Mouse (Mus musculus) embryonic facial prominence, embryonic 12.5 days (tissue): ENCODE measurements at regions not wholly inside any gene's neighbourhood (a gene's known extent, or its start where the extent isn't known, plus 50 kb on each side); places are given as distances from the start of the nearest gene placed in this dataset.

Source experiments
- ATAC-seq: fragments of 200-750 bp; cut with Nextera tagmentation; 2 replicates; pipeline ENCODE4 v1.8.0; 2017; ENCODE audit not compliant: insufficient number of reproducible peaks, insufficient read depth, low FRiP score, low TSS enrichment
- H3K27ac ChIP-seq: fragments of 300-500 bp; sonication (generic); 2 replicates; pipeline ENCODE4 v1.5.1; 2016; ENCODE audit warnings: mild to moderate bottlenecking
- H3K27me3 ChIP-seq: fragments of 300-500 bp; sonication (generic); 2 replicates; pipeline ENCODE4 v1.6.1; 2016; ENCODE audit warnings: mild to moderate bottlenecking, moderate library complexity
- H3K36me3 ChIP-seq: fragments of 300-500 bp; sonication (generic); 2 replicates; pipeline ENCODE4 v1.6.1; 2016; ENCODE audit warnings: mild to moderate bottlenecking
- H3K4me1 ChIP-seq: fragments of 300-500 bp; sonication (generic); 2 replicates; pipeline ENCODE4 v1.6.1; 2016
- H3K4me2 ChIP-seq: fragments of 300-500 bp; sonication (generic); replicated peaks from 2 replicates; pipeline ENCODE4 v1.6.1; 2016; ENCODE audit warnings: mild to moderate bottlenecking, moderate library complexity
- H3K4me3 ChIP-seq: fragments of 300-500 bp; sonication (generic); 2 replicates; pipeline ENCODE4 v1.5.1; 2016; ENCODE audit warnings: mild to moderate bottlenecking
- H3K9ac ChIP-seq: fragments of 300-500 bp; sonication (generic); 2 replicates; pipeline ENCODE4 v1.6.1; 2016; ENCODE audit warnings: mild to moderate bottlenecking, moderate library complexity
- H3K9me3 ChIP-seq: fragments of 300-500 bp; sonication (generic); 2 replicates; pipeline ENCODE4 v1.6.1; 2016; ENCODE audit warnings: mild to moderate bottlenecking, moderate library complexity
- WGBS: fragments of 180-500 bp; shearing (Covaris S2); methylation state at CpG from one replicate; pipeline ENCODE4 v1.1.7; 2016; 5-methylcytosine and 5-hydroxymethylcytosine counted together

DNA sequence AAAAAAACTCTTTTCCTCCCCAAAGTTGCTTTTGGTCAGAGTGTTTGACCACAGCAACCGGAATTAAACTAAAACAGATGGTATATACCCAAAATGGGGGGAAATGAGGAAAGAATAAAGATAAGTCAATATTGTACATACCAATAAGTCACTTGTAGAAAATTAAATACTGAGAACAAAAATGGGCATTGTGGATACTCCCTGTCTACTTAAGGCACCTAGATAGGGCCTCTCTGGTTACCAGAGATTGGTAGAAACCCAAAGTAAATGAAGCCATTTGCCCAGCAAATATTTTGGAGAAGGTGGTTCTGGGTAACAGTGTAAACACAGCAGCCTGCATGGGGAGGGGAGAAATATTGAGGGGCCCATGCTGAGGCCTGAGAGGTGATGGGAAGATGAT is 237.3 kb downstream of the Wdr11 start:
- no peak for ATAC-seq
- H3K9ac ChIP-seq = no peak overlapping the region
- no peaks in the 10 kb centered on the region for H3K9me3 ChIP-seq
- no peak overlapping the region for H3K4me2 ChIP-seq
- H3K4me1 ChIP-seq = no peaks in the 10 kb centered on the region; the same call in 1 of the 2 replicates
- H3K27ac ChIP-seq = no peak overlapping the region
- H3K27me3 ChIP-seq = no peaks in the 10 kb centered on the region
- H3K36me3 ChIP-seq = no peaks in the 10 kb centered on the region
- H3K4me3 ChIP-seq = no peak overlapping the region
- 49% methylated on average over 1 of the region's 1 CpGs for WGBS

DNA sequence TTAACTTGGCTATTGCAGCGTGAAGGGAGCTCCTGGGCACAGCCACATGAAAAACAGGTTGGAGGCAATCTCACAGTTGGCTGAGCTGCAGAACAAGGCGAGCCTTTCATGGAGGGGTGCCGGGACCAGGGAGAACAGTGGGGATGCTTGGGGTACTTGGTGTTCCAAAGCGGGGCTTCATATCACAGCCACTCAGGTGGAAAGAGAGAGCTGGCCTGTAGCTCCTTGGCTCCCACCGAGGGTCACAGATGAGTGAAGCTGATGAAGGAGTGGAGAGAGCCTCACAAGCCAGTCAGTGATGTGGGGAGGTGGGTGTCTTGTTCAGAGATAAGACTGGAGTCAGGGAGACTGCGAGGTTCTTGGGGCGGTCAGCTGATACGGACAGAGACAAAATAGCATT is 241.2 kb downstream of the Wdr11 start:
- Histone ChIP-seq H3K4me1 (no peaks in the 10 kb centered on the region; the same call in 1 of the 2 replicates), H3K9me3 (no peaks in the 10 kb centered on the region), H3K36me3 (no peaks in the 10 kb centered on the region), H3K27me3 (no peaks in the 10 kb centered on the region), H3K4me2 (no peak overlapping the region), H3K4me3 (no peak overlapping the region), H3K9ac (no peak overlapping the region), H3K27ac (no peak overlapping the region)
- ATAC-seq = no peak
- WGBS = 75% methylated on average over 8 of the region's 8 CpGs

DNA sequence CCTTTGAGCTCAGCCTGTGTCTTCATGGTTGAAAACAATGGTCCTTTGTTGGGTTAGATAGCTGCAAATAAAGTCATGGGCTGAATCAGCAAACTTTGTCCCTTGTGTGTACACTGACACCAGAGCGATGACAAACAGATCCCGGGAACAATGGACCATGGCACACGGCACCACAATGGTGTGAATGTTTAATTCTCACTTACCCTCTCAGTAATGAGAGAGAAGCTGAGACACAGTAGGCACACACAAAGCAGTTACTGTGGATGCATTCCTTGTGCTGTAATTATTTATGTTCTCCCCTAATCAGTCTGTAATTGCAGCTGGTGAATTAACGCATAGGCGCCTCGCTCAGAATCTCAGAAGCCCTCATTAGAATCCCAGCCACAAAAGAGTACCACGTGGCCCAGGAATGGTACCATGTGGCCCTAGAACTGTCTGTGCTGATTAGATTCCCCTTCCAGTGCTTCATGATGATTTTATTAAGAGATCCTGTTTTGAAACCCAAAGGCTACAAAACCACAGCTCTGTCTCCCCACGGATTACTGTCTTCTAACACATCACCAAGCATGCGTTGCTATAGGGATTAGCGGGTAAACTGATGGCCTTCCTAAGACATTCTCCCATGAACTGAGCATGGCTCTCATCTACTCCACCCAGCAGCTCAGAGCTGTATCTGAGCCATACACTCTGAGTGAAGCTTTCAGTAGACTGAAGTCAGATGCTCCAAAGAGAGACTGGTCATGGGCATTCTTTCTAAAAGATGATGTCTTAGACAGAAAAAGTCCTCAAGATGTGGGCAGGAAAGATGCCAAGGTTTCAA is 250.8 kb downstream of the Wdr11 start:
- Histone ChIP-seq H3K27ac (no peak overlapping the region), H3K4me2 (no peak overlapping the region), H3K4me1 (no peaks in the 10 kb centered on the region), H3K27me3 (no peaks in the 10 kb centered on the region), H3K4me3 (no peak overlapping the region), H3K9me3 (no peaks in the 10 kb centered on the region), H3K9ac (no peak overlapping the region), H3K36me3 (no peaks in the 10 kb centered on the region)
- no peak for ATAC-seq
- WGBS = 64% methylated on average over 10 of the region's 10 CpGs

DNA sequence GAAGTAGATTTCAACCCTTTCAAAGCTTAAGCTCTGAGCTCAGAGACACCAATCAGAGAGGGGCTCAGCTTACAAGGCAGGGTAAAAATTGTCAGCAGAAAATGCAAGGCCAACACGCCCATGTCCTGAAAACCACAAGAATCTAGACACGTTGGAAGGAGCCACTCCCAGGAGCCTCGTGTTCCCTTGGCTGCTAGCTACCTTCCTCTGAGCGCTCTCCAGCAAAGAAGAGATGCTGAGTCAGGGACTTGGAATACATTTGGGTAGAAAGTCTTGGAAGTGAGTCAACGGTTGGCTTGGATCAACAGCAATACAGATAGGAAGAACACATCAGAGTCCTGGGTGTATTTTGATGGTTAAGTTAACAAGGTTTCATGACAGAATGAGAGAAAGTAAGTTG is 255.5 kb downstream of the Wdr11 start:
- no peak for ATAC-seq
- Histone ChIP-seq H3K36me3 (no peaks in the 10 kb centered on the region), H3K9me3 (0 out of 2 replicates have a peak, but pooled peaks cover 3% of the 10 kb centered on the region), H3K4me1 (no peaks in the 10 kb centered on the region), H3K4me2 (no peak overlapping the region), H3K9ac (no peak overlapping the region), H3K27ac (0 out of 2 replicates have a peak overlapping the region, but pooled peaks have one; percentile 3), H3K27me3 (no peaks in the 10 kb centered on the region), H3K4me3 (no peak overlapping the region)
- WGBS = 61% methylated on average over 5 of the region's 5 CpGs

GRCm38 (mm10) chr7:129853596-129853995 is 261.9 kb downstream of the Wdr11 start:
- Histone ChIP-seq H3K9ac (no peak overlapping the region), H3K27ac (no peak overlapping the region), H3K9me3 (0 out of 2 replicates have a peak, but pooled peaks cover 3% of the 10 kb centered on the region), H3K4me2 (no peak overlapping the region), H3K4me3 (no peak overlapping the region), H3K27me3 (no peaks in the 10 kb centered on the region), H3K4me1 (peaks cover 5% of the 10 kb centered on the region; the same call in 1 of the 2 replicates), H3K36me3 (no peaks in the 10 kb centered on the region)
- 39% methylated on average over 7 of the region's 7 CpGs for WGBS
- no peak for ATAC-seq

- Histone ChIP-seq H3K36me3 (no peaks in the 10 kb centered on the region), H3K9ac (no peak overlapping the region), H3K27ac (no peak overlapping the region), H3K27me3 (no peaks in the 10 kb centered on the region), H3K9me3 (no peaks in the 10 kb centered on the region), H3K4me2 (no peak overlapping the region), H3K4me3 (no peak overlapping the region), H3K4me1 (peaks cover 5% of the 10 kb centered on the region; the same call in 1 of the 2 replicates)
- WGBS = 63% methylated on average over 2 of the region's 2 CpGs
- ATAC-seq = no peak
These were observed 263.3 kb downstream of the Wdr11 start for GRCm38 (mm10) chr7:129854942-129855341.

- H3K9me3 ChIP-seq = no peaks in the 10 kb centered on the region
- no peaks in the 10 kb centered on the region for H3K27me3 ChIP-seq
- WGBS = 21% methylated on average over 1 of the region's 1 CpGs
- no peak overlapping the region for H3K27ac ChIP-seq
- H3K4me3 ChIP-seq = no peak overlapping the region
- H3K4me2 ChIP-seq = no peak overlapping the region
- no peak overlapping the region for H3K9ac ChIP-seq
- no peaks in the 10 kb centered on the region for H3K4me1 ChIP-seq
- H3K36me3 ChIP-seq = no peaks in the 10 kb centered on the region
- no peak for ATAC-seq
These were observed 271.3 kb downstream of the Wdr11 start for GRCm38 (mm10) chr7:129862966-129863365.

DNA sequence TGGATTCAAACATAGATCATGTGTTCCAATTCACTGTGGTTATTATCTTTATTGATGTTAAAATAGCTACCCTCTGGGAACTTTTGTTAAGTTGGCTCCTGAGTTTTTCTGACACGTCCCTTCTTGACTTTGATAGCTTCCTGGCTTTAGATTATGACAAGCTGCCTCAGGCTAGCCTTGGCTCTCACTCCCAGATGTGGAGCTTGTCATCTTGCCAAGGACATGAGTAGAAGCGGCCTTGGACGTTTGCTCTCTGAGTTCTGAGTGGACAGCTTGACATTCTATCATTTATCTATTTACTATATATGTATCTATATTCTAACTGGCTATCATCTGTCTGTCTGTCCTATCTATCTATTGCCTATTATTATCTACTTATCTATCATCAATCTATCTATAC is 273.9 kb downstream of the Wdr11 start:
- no peak overlapping the region for H3K9ac ChIP-seq
- H3K9me3 ChIP-seq = no peaks in the 10 kb centered on the region
- no peaks in the 10 kb centered on the region for H3K4me1 ChIP-seq
- 54% methylated on average over 3 of the region's 3 CpGs for WGBS
- no peak overlapping the region for H3K4me2 ChIP-seq
- no peak overlapping the region for H3K27ac ChIP-seq
- no peaks in the 10 kb centered on the region for H3K27me3 ChIP-seq
- H3K4me3 ChIP-seq = no peak overlapping the region
- H3K36me3 ChIP-seq = no peaks in the 10 kb centered on the region
- no peak for ATAC-seq

DNA sequence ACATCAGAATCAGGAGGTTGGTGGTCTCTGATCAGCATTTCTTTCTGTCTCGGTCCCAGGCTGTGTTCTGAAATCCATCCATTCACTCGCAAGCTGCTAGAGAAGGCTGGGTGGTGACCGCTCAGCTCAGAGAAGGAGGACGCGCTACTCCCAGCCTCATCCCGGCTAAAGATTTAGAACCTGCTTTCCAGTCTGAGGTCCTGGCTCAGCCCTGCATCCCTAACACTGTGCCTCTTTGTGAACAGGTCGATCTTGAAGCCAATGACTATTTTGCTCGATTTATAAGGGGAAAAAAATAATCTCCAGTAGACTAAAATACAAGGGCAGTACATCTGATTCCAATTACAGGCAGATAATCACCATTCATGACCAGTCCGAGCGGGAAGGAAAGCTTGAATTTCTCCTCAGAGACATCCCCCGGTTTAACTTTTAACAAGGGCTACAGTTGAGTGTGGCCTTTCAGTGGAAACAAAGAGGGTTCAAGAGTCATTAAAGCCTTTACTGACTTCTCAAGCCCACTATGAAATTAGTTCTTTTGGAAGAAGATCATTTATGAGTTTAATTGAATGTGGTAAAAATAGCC is 280.6 kb downstream of the Wdr11 start:
- ATAC-seq = no peak
- WGBS = 35% methylated on average over 11 of the region's 11 CpGs
- Histone ChIP-seq H3K27ac (peak overlapping the region; percentile 59; the same call in 1 of the 2 replicates), H3K4me3 (no peak overlapping the region), H3K36me3 (no peaks in the 10 kb centered on the region), H3K27me3 (no peaks in the 10 kb centered on the region), H3K4me2 (no peak overlapping the region), H3K9me3 (no peaks in the 10 kb centered on the region), H3K4me1 (peaks cover 29% of the 10 kb centered on the region), H3K9ac (no peak overlapping the region)

- Histone ChIP-seq H3K27me3 (no peaks in the 10 kb centered on the region), H3K36me3 (no peaks in the 10 kb centered on the region), H3K4me1 (peaks cover 29% of the 10 kb centered on the region), H3K9me3 (no peaks in the 10 kb centered on the region), H3K4me3 (no peak overlapping the region), H3K27ac (0 out of 2 replicates have a peak overlapping the region, but pooled peaks have one; percentile 51), H3K4me2 (no peak overlapping the region), H3K9ac (no peak overlapping the region)
- WGBS = 59% methylated on average over 7 of the region's 7 CpGs
- no peak for ATAC-seq
These were observed 284.7 kb downstream of the Wdr11 start for GRCm38 (mm10) chr7:129876202-129876851.

- ATAC-seq = no peak
- H3K9me3 ChIP-seq = no peaks in the 10 kb centered on the region
- H3K9ac ChIP-seq = no peak overlapping the region
- no peaks in the 10 kb centered on the region for H3K27me3 ChIP-seq
- no peak overlapping the region for H3K27ac ChIP-seq
- no peak overlapping the region for H3K4me2 ChIP-seq
- no peaks in the 10 kb centered on the region for H3K36me3 ChIP-seq
- peaks cover 29% of the 10 kb centered on the region for H3K4me1 ChIP-seq
- H3K4me3 ChIP-seq = no peak overlapping the region
These were observed 285.2 kb downstream of the Wdr11 start for GRCm38 (mm10) chr7:129876852-129877223.

DNA sequence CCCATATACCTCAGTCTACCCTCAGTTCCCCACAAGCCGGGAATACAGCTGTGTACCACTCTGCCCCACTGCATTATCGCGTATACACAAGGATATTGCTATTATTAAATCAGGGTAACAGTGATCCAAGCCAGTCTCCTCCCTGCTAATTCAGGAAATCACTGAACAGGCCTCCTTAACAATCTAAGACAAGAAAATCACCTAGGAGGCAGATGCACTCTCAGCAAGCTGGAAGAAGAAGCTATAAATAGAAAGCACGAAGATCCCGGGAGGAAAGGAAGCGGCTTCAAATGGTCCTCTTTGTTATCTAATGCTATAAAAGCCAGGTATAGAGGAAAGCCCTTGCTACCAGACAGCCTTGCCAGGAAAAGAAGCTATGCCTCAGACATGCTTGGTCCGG is 304.6 kb downstream of the Wdr11 start:
- H3K9ac ChIP-seq = no peak overlapping the region
- H3K36me3 ChIP-seq = no peaks in the 10 kb centered on the region
- H3K4me2 ChIP-seq = no peak overlapping the region
- no peak for ATAC-seq
- no peaks in the 10 kb centered on the region for H3K9me3 ChIP-seq
- no peak overlapping the region for H3K4me3 ChIP-seq
- no peak overlapping the region for H3K27ac ChIP-seq
- H3K27me3 ChIP-seq = no peaks in the 10 kb centered on the region
- WGBS = 70% methylated on average over 7 of the region's 7 CpGs
- no peaks in the 10 kb centered on the region for H3K4me1 ChIP-seq
